Mouse (Mus musculus): ENCODE data around the gene Mak.

Gene Mak

GRCm38 (mm10) chr13:41079421-41079780 lies at the start of gene Mak:
Gene Mak (minus strand): TSS chr13:41079706.
- peak; percentile 45; the same call in 1 of the 2 replicates for ATAC-seq (ENCODE audit: insufficient number of reproducible peaks, low FRiP score, low TSS enrichment)

GRCm38 (mm10) chr13:41129061-41129460 lies 49.6 kb upstream of the Mak start:
- no peak for ATAC-seq (ENCODE audit: insufficient number of reproducible peaks, low FRiP score, low TSS enrichment)

GRCm38 (mm10) chr13:41128326-41128725 lies 48.8 kb upstream of the Mak start:
- no peak for ATAC-seq (ENCODE audit: insufficient number of reproducible peaks, low FRiP score, low TSS enrichment)

- no peak for ATAC-seq (ENCODE audit: insufficient number of reproducible peaks, low FRiP score, low TSS enrichment)
Observed at GRCm38 (mm10) chr13:41123666-41124225, 44.2 kb upstream of the Mak start.

GRCm38 (mm10) chr13:41119152-41119945 lies 39.8 kb upstream of the Mak start:
- no peak for ATAC-seq (ENCODE audit: insufficient number of reproducible peaks, low FRiP score, low TSS enrichment)

- ATAC-seq (ENCODE audit: insufficient number of reproducible peaks, low FRiP score, low TSS enrichment) = no peak
Observed at GRCm38 (mm10) chr13:41113940-41114339, 34.4 kb upstream of the Mak start, which contains the start of gene Sycp2l. Gene Sycp2l (plus strand): TSS chr13:41114307.

GRCm38 (mm10) chr13:41110935-41111334 lies 31.4 kb upstream of the Mak start, which contains the start of gene Gcm2:
Gene Gcm2 (minus strand): TSS chr13:41111035.
- no peak for ATAC-seq (ENCODE audit: insufficient number of reproducible peaks, low FRiP score, low TSS enrichment)

- ATAC-seq (ENCODE audit: insufficient number of reproducible peaks, low FRiP score, low TSS enrichment) = no peak
Observed at GRCm38 (mm10) chr13:41105541-41105940, 26.0 kb upstream of the Mak start.

GRCm38 (mm10) chr13:41103841-41104525 lies 24.5 kb upstream of the Mak start:
- no peak for ATAC-seq (ENCODE audit: insufficient number of reproducible peaks, low FRiP score, low TSS enrichment)

GRCm38 (mm10) chr13:41100031-41100430 lies 20.5 kb upstream of the Mak start:
- ATAC-seq (ENCODE audit: insufficient number of reproducible peaks, low FRiP score, low TSS enrichment) = no peak

GRCm38 (mm10) chr13:41098325-41098724 lies 18.8 kb upstream of the Mak start:
- ATAC-seq (ENCODE audit: insufficient number of reproducible peaks, low FRiP score, low TSS enrichment) = no peak

GRCm38 (mm10) chr13:41097324-41098058 lies 18.0 kb upstream of the Mak start:
- no peak for ATAC-seq (ENCODE audit: insufficient number of reproducible peaks, low FRiP score, low TSS enrichment)

- ATAC-seq (ENCODE audit: insufficient number of reproducible peaks, low FRiP score, low TSS enrichment) = no peak
Observed at GRCm38 (mm10) chr13:41094160-41094559, 14.7 kb upstream of the Mak start.

GRCm38 (mm10) chr13:41091271-41091670 lies 11.8 kb upstream of the Mak start:
- ATAC-seq (ENCODE audit: insufficient number of reproducible peaks, low FRiP score, low TSS enrichment) = no peak

GRCm38 (mm10) chr13:41088746-41089145 lies 9.2 kb upstream of the Mak start:
- ATAC-seq (ENCODE audit: insufficient number of reproducible peaks, low FRiP score, low TSS enrichment) = no peak

GRCm38 (mm10) chr13:41085140-41085539 lies 5.6 kb upstream of the Mak start:
- no peak for ATAC-seq (ENCODE audit: insufficient number of reproducible peaks, low FRiP score, low TSS enrichment)

- no peak for ATAC-seq (ENCODE audit: insufficient number of reproducible peaks, low FRiP score, low TSS enrichment)
Observed at GRCm38 (mm10) chr13:41084521-41084920, 5.0 kb upstream of the Mak start.

GRCm38 (mm10) chr13:41080700-41081099 lies 1.2 kb upstream of the Mak start:
- no peak for ATAC-seq (ENCODE audit: insufficient number of reproducible peaks, low FRiP score, low TSS enrichment)

GRCm38 (mm10) chr13:41079859-41080258 lies 353 bp upstream of the Mak start:
- ATAC-seq (ENCODE audit: insufficient number of reproducible peaks, low FRiP score, low TSS enrichment) = no peak

GRCm38 (mm10) chr13:41078690-41079420 lies 651 bp downstream of the Mak start:
- no peak for ATAC-seq (ENCODE audit: insufficient number of reproducible peaks, low FRiP score, low TSS enrichment)

Data from cerebellum, adult (tissue).